Mouse (Mus musculus): Measurements from ENCODE around the gene Nepro. TPM values are rescaled to one million over a fixed set of nuclear protein-coding genes. Genes with fewer than 3 reads are reported as not detected.

Gene Nepro
- polyA plus RNA-seq, 1 experiment from 2014 or later: 10.0 TPM

- H3K27ac ChIP-seq (ENCODE audit: low read length): peak overlapping the region; percentile 85
- peak; percentile 53 for ATAC-seq (ENCODE audit: insufficient number of reproducible peaks, insufficient read depth, low FRiP score, low read depth)
- 46% methylated on average over 8 of the region's 8 CpGs for WGBS
- H3K4me1 ChIP-seq (ENCODE audit: control insufficient read depth, insufficient read depth, low read length): peaks cover 22% of the 10 kb centered on the region
- no peaks in the 10 kb centered on the region for H3K9me3 ChIP-seq (ENCODE audit: control insufficient read depth, low read depth, low read length)
- no peaks in the 10 kb centered on the region for H3K27me3 ChIP-seq (ENCODE audit: control insufficient read depth, insufficient read depth, low read length)
- no peak overlapping the region for H3K4me2 ChIP-seq (replicated peaks; ENCODE audit: low read depth, low read length)
- no peak overlapping the region for H3K4me3 ChIP-seq (ENCODE audit: low read depth, low read length)
- no peaks in the 10 kb centered on the region for H3K36me3 ChIP-seq (ENCODE audit: control insufficient read depth, insufficient read depth, low read length)
- no peak overlapping the region for H3K9ac ChIP-seq (replicated peaks; ENCODE audit: low read depth, low read length)
Observed at GRCm38 (mm10) chr16:44695214-44695858, 28.8 kb upstream of the Nepro start.

- no peak overlapping the region for H3K9ac ChIP-seq (replicated peaks; ENCODE audit: low read depth, low read length)
- 0 out of 2 replicates have a peak overlapping the region, but pooled peaks have one; percentile 12 for H3K4me2 ChIP-seq (replicated peaks; ENCODE audit: low read depth, low read length)
- peak; percentile 89 for ATAC-seq (ENCODE audit: insufficient number of reproducible peaks, insufficient read depth, low FRiP score, low read depth)
- 25% methylated on average over 12 of the region's 12 CpGs for WGBS
- no peaks in the 10 kb centered on the region for H3K9me3 ChIP-seq (ENCODE audit: control insufficient read depth, low read depth, low read length)
- H3K27me3 ChIP-seq (ENCODE audit: control insufficient read depth, insufficient read depth, low read length): no peaks in the 10 kb centered on the region
- peak overlapping the region; percentile 85 for H3K27ac ChIP-seq (ENCODE audit: low read length)
- H3K36me3 ChIP-seq (ENCODE audit: control insufficient read depth, insufficient read depth, low read length): no peaks in the 10 kb centered on the region
- H3K4me1 ChIP-seq (ENCODE audit: control insufficient read depth, insufficient read depth, low read length): peaks cover 22% of the 10 kb centered on the region
- no peak overlapping the region for H3K4me3 ChIP-seq (ENCODE audit: low read depth, low read length)
Observed at GRCm38 (mm10) chr16:44695859-44696620, 28.1 kb upstream of the Nepro start.

GRCm38 (mm10) chr16:44697473-44698205 is 26.5 kb upstream of the Nepro start:
- no peak for ATAC-seq (ENCODE audit: insufficient number of reproducible peaks, insufficient read depth, low FRiP score, low read depth)

GRCm38 (mm10) chr16:44701155-44701554 is 22.9 kb upstream of the Nepro start:
- no peak overlapping the region for H3K9ac ChIP-seq (replicated peaks; ENCODE audit: low read depth, low read length)
- H3K4me2 ChIP-seq (replicated peaks; ENCODE audit: low read depth, low read length): no peak overlapping the region
- H3K36me3 ChIP-seq (ENCODE audit: control insufficient read depth, insufficient read depth, low read length): no peaks in the 10 kb centered on the region
- H3K4me1 ChIP-seq (ENCODE audit: control insufficient read depth, insufficient read depth, low read length): peaks cover 25% of the 10 kb centered on the region
- H3K9me3 ChIP-seq (ENCODE audit: control insufficient read depth, low read depth, low read length): no peaks in the 10 kb centered on the region
- ATAC-seq (ENCODE audit: insufficient number of reproducible peaks, insufficient read depth, low FRiP score, low read depth): no peak
- no peak overlapping the region for H3K27ac ChIP-seq (ENCODE audit: low read length)
- WGBS: 85% methylated on average over 3 of the region's 3 CpGs
- no peak overlapping the region for H3K4me3 ChIP-seq (ENCODE audit: low read depth, low read length)
- no peaks in the 10 kb centered on the region for H3K27me3 ChIP-seq (ENCODE audit: control insufficient read depth, insufficient read depth, low read length)

More at GRCm38 (mm10) chr16:44697473-44698205, 26.5 kb upstream of the Nepro start:
- Histone ChIP-seq H3K4me2 (replicated peaks; ENCODE audit: low read depth, low read length) (no peak overlapping the region), H3K4me3 (ENCODE audit: low read depth, low read length) (no peak overlapping the region), H3K36me3 (ENCODE audit: control insufficient read depth, insufficient read depth, low read length) (no peaks in the 10 kb centered on the region), H3K9me3 (ENCODE audit: control insufficient read depth, low read depth, low read length) (no peaks in the 10 kb centered on the region), H3K27ac (ENCODE audit: low read length) (peak overlapping the region; percentile 85; the same call in 1 of the 2 replicates), H3K4me1 (ENCODE audit: control insufficient read depth, insufficient read depth, low read length) (peaks cover 18% of the 10 kb centered on the region), H3K27me3 (ENCODE audit: control insufficient read depth, insufficient read depth, low read length) (no peaks in the 10 kb centered on the region), H3K9ac (replicated peaks; ENCODE audit: low read depth, low read length) (no peak overlapping the region)
- WGBS: 62% methylated on average over 5 of the region's 5 CpGs

- no peaks in the 10 kb centered on the region for H3K9me3 ChIP-seq (ENCODE audit: control insufficient read depth, low read depth, low read length)
- 65% methylated on average over 5 of the region's 5 CpGs for WGBS
- no peak overlapping the region for H3K4me3 ChIP-seq (ENCODE audit: low read depth, low read length)
- ATAC-seq (ENCODE audit: insufficient number of reproducible peaks, insufficient read depth, low FRiP score, low read depth): peak; percentile 23; the same call in 1 of the 2 replicates
- H3K9ac ChIP-seq (replicated peaks; ENCODE audit: low read depth, low read length): no peak overlapping the region
- H3K27me3 ChIP-seq (ENCODE audit: control insufficient read depth, insufficient read depth, low read length): no peaks in the 10 kb centered on the region
- no peaks in the 10 kb centered on the region for H3K36me3 ChIP-seq (ENCODE audit: control insufficient read depth, insufficient read depth, low read length)
- H3K4me1 ChIP-seq (ENCODE audit: control insufficient read depth, insufficient read depth, low read length): peaks cover 17% of the 10 kb centered on the region
- no peak overlapping the region for H3K4me2 ChIP-seq (replicated peaks; ENCODE audit: low read depth, low read length)
- 0 out of 2 replicates have a peak overlapping the region, but pooled peaks have one; percentile 17 for H3K27ac ChIP-seq (ENCODE audit: low read length)
Observed at GRCm38 (mm10) chr16:44702272-44702671, 21.8 kb upstream of the Nepro start.

GRCm38 (mm10) chr16:44703458-44703857 is 20.6 kb upstream of the Nepro start:
- H3K9ac ChIP-seq (replicated peaks; ENCODE audit: low read depth, low read length): no peak overlapping the region
- H3K36me3 ChIP-seq (ENCODE audit: control insufficient read depth, insufficient read depth, low read length): no peaks in the 10 kb centered on the region
- no peaks in the 10 kb centered on the region for H3K9me3 ChIP-seq (ENCODE audit: control insufficient read depth, low read depth, low read length)
- ATAC-seq (ENCODE audit: insufficient number of reproducible peaks, insufficient read depth, low FRiP score, low read depth): peak; percentile 53; the same call in 1 of the 2 replicates
- peaks cover 14% of the 10 kb centered on the region for H3K4me1 ChIP-seq (ENCODE audit: control insufficient read depth, insufficient read depth, low read length)
- H3K4me3 ChIP-seq (ENCODE audit: low read depth, low read length): no peak overlapping the region
- peak overlapping the region; percentile 57; the same call in 1 of the 2 replicates for H3K27ac ChIP-seq (ENCODE audit: low read length)
- no peaks in the 10 kb centered on the region for H3K27me3 ChIP-seq (ENCODE audit: control insufficient read depth, insufficient read depth, low read length)
- WGBS: 18% methylated on average over 4 of the region's 4 CpGs
- no peak overlapping the region for H3K4me2 ChIP-seq (replicated peaks; ENCODE audit: low read depth, low read length)

- no peak overlapping the region for H3K9ac ChIP-seq (replicated peaks; ENCODE audit: low read depth, low read length)
- peak overlapping the region; percentile 48; the same call in 1 of the 2 replicates for H3K27ac ChIP-seq (ENCODE audit: low read length)
- no peaks in the 10 kb centered on the region for H3K4me1 ChIP-seq (ENCODE audit: control insufficient read depth, insufficient read depth, low read length)
- H3K4me2 ChIP-seq (replicated peaks; ENCODE audit: low read depth, low read length): no peak overlapping the region
- ATAC-seq (ENCODE audit: insufficient number of reproducible peaks, insufficient read depth, low FRiP score, low read depth): peak; percentile 58; the same call in 1 of the 2 replicates
- WGBS: 40% methylated on average over 10 of the region's 10 CpGs
- no peaks in the 10 kb centered on the region for H3K27me3 ChIP-seq (ENCODE audit: control insufficient read depth, insufficient read depth, low read length)
- H3K4me3 ChIP-seq (ENCODE audit: low read depth, low read length): no peak overlapping the region
- H3K9me3 ChIP-seq (ENCODE audit: control insufficient read depth, low read depth, low read length): no peaks in the 10 kb centered on the region
- 0 out of 2 replicates have a peak, but pooled peaks cover 3% of the 10 kb centered on the region for H3K36me3 ChIP-seq (ENCODE audit: control insufficient read depth, insufficient read depth, low read length)
Observed at GRCm38 (mm10) chr16:44716305-44717140, 7.6 kb upstream of the Nepro start.
